Mouse (Mus musculus) forebrain, embryonic 14.5 days (tissue): ENCODE data around the gene Shf. TPM values are rescaled to one million over a fixed set of nuclear protein-coding genes. Genes with fewer than 3 reads are reported as not detected.
"Not testable (repeated sequence)": the region's sequence is repeated elsewhere in the genome, so short reads cannot be mapped to it uniquely, and the experiment has no call there.

Experiments
- ATAC-seq: fragments of 200-750 bp; cut with Nextera tagmentation; 2 replicates; pipeline ENCODE4 v1.8.0; 2017; ENCODE audit warnings: mild to moderate bottlenecking, moderate library complexity
- DNase-seq: peaks from one replicate; pipeline ENCODE4 v3.0.0-alpha.2; 2015; ENCODE audit warnings: low spot score
- H3K27ac ChIP-seq: fragments of 300-500 bp; sonication (generic); 2 replicates; pipeline ENCODE4 v1.5.1; 2014; ENCODE audit warnings: low read depth, mild to moderate bottlenecking, control low read depth, low read length, moderate library complexity
- H3K27me3 ChIP-seq: fragments of 300-500 bp; sonication (generic); replicated peaks from 2 replicates; pipeline ENCODE4 v1.6.1; 2014; ENCODE audit warnings: low read length, control low read depth, mixed read lengths; ENCODE audit not compliant: control insufficient read depth, insufficient read depth
- H3K36me3 ChIP-seq: fragments of 300-500 bp; sonication (generic); 2 replicates; pipeline ENCODE4 v1.6.1; 2014; ENCODE audit warnings: low read length, control low read depth; ENCODE audit not compliant: control insufficient read depth, insufficient read depth
- H3K4me1 ChIP-seq: fragments of 300-500 bp; sonication (generic); 2 replicates; pipeline ENCODE4 v1.6.1; 2014; ENCODE audit warnings: antibody characterized with exemption, low read length, control low read depth; ENCODE audit not compliant: control insufficient read depth, insufficient read depth
- H3K4me2 ChIP-seq: fragments of 300-500 bp; sonication (generic); 2 replicates; pipeline ENCODE4 v1.6.1; 2014; ENCODE audit warnings: mild to moderate bottlenecking, control low read depth, low read length
- H3K4me3 ChIP-seq: fragments of 300-500 bp; sonication (generic); 2 replicates; pipeline ENCODE4 v1.5.1; 2014; ENCODE audit warnings: low read depth, low read length, control low read depth
- H3K9ac ChIP-seq: fragments of 300-500 bp; sonication (generic); 2 replicates; pipeline ENCODE4 v1.6.1; 2014; ENCODE audit warnings: mild to moderate bottlenecking, low read length, control low read depth, moderate library complexity
- H3K9me3 ChIP-seq: fragments of 300-500 bp; sonication (generic); replicated peaks from 2 replicates; pipeline ENCODE4 v1.6.1; 2016; ENCODE audit warnings: low read length, control low read depth, mixed read lengths; ENCODE audit not compliant: control insufficient read depth
- WGBS: fragments of 180-500 bp; shearing (Covaris S2); extraction: QIAGEN DNeasy Blood & Tissue Kit; methylation state at CpG from one replicate; pipeline ENCODE4 v1.1.7; 2014; 5-methylcytosine and 5-hydroxymethylcytosine counted together
- polyA plus RNA-seq: library from polyadenylated mRNA; unstranded; fragments of >200 nt; fragmentation: Nextera tagmentation; extraction: Ambion mirVana; gene quantifications from 2 replicates; pipeline ENCODE4 v1.2.1, GENCODE M21; 2014

The Shf gene
- polyA plus RNA-seq, result 9.7 and 12.4 TPM in 2 replicates

- Histone ChIP-seq H3K4me3 (peak within 1 kb of the TSS; percentile 84), H3K36me3 (0 out of 2 replicates have a peak, but pooled peaks cover 2% of the 10 kb centered on the region), H3K4me1 (peaks cover 25% of the 10 kb centered on the region), H3K27me3 (peaks cover 8% of the 10 kb centered on the region), H3K9me3 (no peaks in the 10 kb centered on the region), H3K27ac (peak within 1 kb of the TSS; percentile 76), H3K9ac (peak within 1 kb of the TSS; percentile 92), H3K4me2 (peak within 1 kb of the TSS; percentile 88)
- WGBS, result 1% methylated on average over 37 of the region's 54 CpGs
- DNase-seq (peak; percentile 92), ATAC-seq (peak; percentile 93)
These were observed at the start of gene Shf for GRCm38 (mm10) chr2:122368995-122369739. Shf (minus strand) TSS chr2:122369162.

- 85% methylated on average over 7 of the region's 7 CpGs for WGBS
- no peak overlapping the region for H3K4me3 ChIP-seq
- H3K4me2 ChIP-seq, result no peak overlapping the region
- DNase-seq (no peak), ATAC-seq (no peak)
- no peaks in the 10 kb centered on the region for H3K36me3 ChIP-seq
- no peak overlapping the region for H3K27ac ChIP-seq
- no peaks in the 10 kb centered on the region for H3K4me1 ChIP-seq
- H3K27me3 ChIP-seq, result no peaks in the 10 kb centered on the region
- H3K9ac ChIP-seq, result no peak overlapping the region
- no peaks in the 10 kb centered on the region for H3K9me3 ChIP-seq
These were observed 40.0 kb upstream of the Shf start for GRCm38 (mm10) chr2:122408928-122409327.

GRCm38 (mm10) chr2:122407607-122408006 lies 38.6 kb upstream of the Shf start:
- no peak overlapping the region for H3K27ac ChIP-seq
- H3K9me3 ChIP-seq, result no peaks in the 10 kb centered on the region
- DNase-seq, result no peak
- no peak for ATAC-seq
- no peak overlapping the region for H3K4me2 ChIP-seq
- H3K4me1 ChIP-seq, result no peaks in the 10 kb centered on the region
- no peaks in the 10 kb centered on the region for H3K27me3 ChIP-seq
- 96% methylated on average over 2 of the region's 2 CpGs for WGBS
- H3K9ac ChIP-seq, result no peak overlapping the region
- H3K36me3 ChIP-seq, result no peaks in the 10 kb centered on the region
- no peak overlapping the region for H3K4me3 ChIP-seq

- no peak overlapping the region for H3K4me2 ChIP-seq
- 87% methylated on average over 1 of the region's 1 CpGs for WGBS
- no peaks in the 10 kb centered on the region for H3K9me3 ChIP-seq
These were observed 27.2 kb upstream of the Shf start for GRCm38 (mm10) chr2:122396150-122396549.

GRCm38 (mm10) chr2:122387135-122387534 lies 18.2 kb upstream of the Shf start:
- H3K36me3 ChIP-seq, DNase-seq, H3K4me3 ChIP-seq, H3K4me1 ChIP-seq, H3K27me3 ChIP-seq, H3K27ac ChIP-seq, H3K4me2 ChIP-seq, H3K9me3 ChIP-seq, ATAC-seq, H3K9ac ChIP-seq: not testable (repeated sequence)
- WGBS, result 96% methylated on average over 3 of the region's 3 CpGs

More at GRCm38 (mm10) chr2:122396150-122396549, 27.2 kb upstream of the Shf start:
- Histone ChIP-seq H3K27me3 (no peaks in the 10 kb centered on the region), H3K36me3 (no peaks in the 10 kb centered on the region), H3K4me1 (no peaks in the 10 kb centered on the region), H3K9ac (no peak overlapping the region), H3K27ac (no peak overlapping the region), H3K4me3 (no peak overlapping the region)
- ATAC-seq (no peak), DNase-seq (no peak)

GRCm38 (mm10) chr2:122385095-122385494 lies 16.1 kb upstream of the Shf start:
- H3K9ac ChIP-seq, result no peak overlapping the region
- no peaks in the 10 kb centered on the region for H3K4me1 ChIP-seq
- DNase-seq (no peak), ATAC-seq (no peak)
- no peak overlapping the region for H3K27ac ChIP-seq
- no peaks in the 10 kb centered on the region for H3K9me3 ChIP-seq
- no peaks in the 10 kb centered on the region for H3K36me3 ChIP-seq
- no peak overlapping the region for H3K4me2 ChIP-seq
- H3K4me3 ChIP-seq, result no peak overlapping the region
- H3K27me3 ChIP-seq, result no peaks in the 10 kb centered on the region
- WGBS, result 44% methylated on average over 3 of the region's 3 CpGs

GRCm38 (mm10) chr2:122382121-122382520 lies 13.2 kb upstream of the Shf start:
- H3K9ac ChIP-seq, result no peak overlapping the region
- 84% methylated on average over 6 of the region's 6 CpGs for WGBS
- no peak for ATAC-seq
- no peaks in the 10 kb centered on the region for H3K4me1 ChIP-seq
- no peak overlapping the region for H3K27ac ChIP-seq
- H3K4me2 ChIP-seq, result no peak overlapping the region
- DNase-seq, result no peak
- H3K9me3 ChIP-seq, result no peaks in the 10 kb centered on the region
- H3K36me3 ChIP-seq, result no peaks in the 10 kb centered on the region
- H3K4me3 ChIP-seq, result no peak overlapping the region
- H3K27me3 ChIP-seq, result no peaks in the 10 kb centered on the region

- 83% methylated on average over 16 of the region's 16 CpGs for WGBS
- no peak overlapping the region for H3K4me2 ChIP-seq
- H3K9ac ChIP-seq, result no peak overlapping the region
- DNase-seq, result no peak
- no peak overlapping the region for H3K27ac ChIP-seq
- no peaks in the 10 kb centered on the region for H3K4me1 ChIP-seq
- no peak overlapping the region for H3K4me3 ChIP-seq
- H3K27me3 ChIP-seq, result no peaks in the 10 kb centered on the region
- H3K9me3 ChIP-seq, result no peaks in the 10 kb centered on the region
- no peak for ATAC-seq
- no peaks in the 10 kb centered on the region for H3K36me3 ChIP-seq
These were observed 12.6 kb upstream of the Shf start for GRCm38 (mm10) chr2:122381329-122382103.
